Mouse (Mus musculus) MEL (cell line): ENCODE measurements around the gene Fnbp4. TPM values are rescaled to one million over a fixed set of nuclear protein-coding genes. Genes with fewer than 3 reads are reported as not detected.

Source experiments
- DNase-seq: peaks from one replicate; pipeline ENCODE4 v3.0.0; 2011; ENCODE audit warnings: low read depth, low spot score
- H3K27ac ChIP-seq: 2 replicates; pipeline ENCODE4 v1.5.1; 2012; ENCODE audit warnings: low read depth, mild to moderate bottlenecking, control low read depth, low read length, moderate library complexity; ENCODE audit not compliant: control insufficient read depth
- H3K27me3 ChIP-seq, 2 experiments: fragments of 150-350 bp in 1 of 2; sonication (generic) in 1 of 2; 2 replicates each; pipeline ENCODE4 v1.6.1; 2012; ENCODE audit warnings: low read length in 2 of 2, mild to moderate bottlenecking in 2 of 2, improper control_type of control experiment in 1 of 2, moderate library complexity in 1 of 2; ENCODE audit not compliant: insufficient read depth in 2 of 2, control insufficient read depth in 1 of 2
- H3K36me3 ChIP-seq, 2 experiments: 2 replicates each; pipeline ENCODE4 v1.6.1; 2012 to 2014; ENCODE audit warnings: low read length in 2 of 2, improper control_type of control experiment in 1 of 2, inconsistent platforms in 1 of 2, mild to moderate bottlenecking in 1 of 2; ENCODE audit not compliant: insufficient read depth in 2 of 2, control insufficient read depth in 1 of 2
- H3K4me1 ChIP-seq, 2 experiments: fragments of 150-350 bp in 1 of 2; sonication (generic) in 1 of 2; 2 replicates each; pipeline ENCODE4 v1.6.1; 2012; ENCODE audit warnings: low read length in 2 of 2, improper control_type of control experiment in 1 of 2, mild to moderate bottlenecking in 1 of 2; ENCODE audit not compliant: insufficient read depth in 2 of 2, control insufficient read depth in 1 of 2
- H3K4me3 ChIP-seq, 2 experiments: fragments of 150-350 bp in 1 of 2; sonication (generic) in 1 of 2; 2 replicates each; pipeline ENCODE4 v1.5.1; 2012; ENCODE audit warnings: low read depth in 2 of 2, low read length in 2 of 2, mild to moderate bottlenecking in 2 of 2, moderate library complexity in 2 of 2, control low read depth in 1 of 2, improper control_type of control experiment in 1 of 2; ENCODE audit not compliant: control insufficient read depth in 1 of 2, insufficient read depth in 1 of 2
- H3K79me2 ChIP-seq: 2 replicates; pipeline ENCODE4 v1.6.1; 2012; ENCODE audit warnings: mild to moderate bottlenecking, low read length, moderate library complexity; ENCODE audit not compliant: control insufficient read depth, poor library complexity, insufficient read depth
- H3K9ac ChIP-seq: 2 replicates; pipeline ENCODE4 v1.6.1; 2012; ENCODE audit warnings: low read depth, mild to moderate bottlenecking, control low read depth, low read length, moderate library complexity; ENCODE audit not compliant: control insufficient read depth, poor library complexity, severe bottlenecking
- H3K9me3 ChIP-seq: fragments of 150-350 bp; sonication (generic); replicated peaks from 2 replicates; pipeline ENCODE4 v1.6.1; 2012; ENCODE audit warnings: mild to moderate bottlenecking, low read length, improper control_type of control experiment, moderate library complexity; ENCODE audit not compliant: insufficient read depth
- BHLHE40 ChIP-seq: IDR thresholded peaks from 2 replicates; pipeline ENCODE4 v1.6.1; 2012; ENCODE audit warnings: low read depth, mild to moderate bottlenecking, inconsistent platforms, low read length, improper control_type of control experiment, borderline replicate concordance
- CHD1 ChIP-seq: IDR thresholded peaks from 2 replicates; pipeline ENCODE4 v1.6.1; 2012; ENCODE audit warnings: low read depth, mild to moderate bottlenecking, inconsistent platforms, low read length, improper control_type of control experiment
- CHD2 ChIP-seq: IDR thresholded peaks from 2 replicates; pipeline ENCODE4 v1.6.1; 2011; ENCODE audit warnings: low read length, improper control_type of control experiment
- E2F4 ChIP-seq: IDR thresholded peaks from 2 replicates; pipeline ENCODE4 v1.6.1; 2011; ENCODE audit warnings: low read depth, low read length, improper control_type of control experiment, borderline replicate concordance
- ELF1 ChIP-seq: IDR thresholded peaks from 2 replicates; pipeline ENCODE4 v1.6.1; 2014; ENCODE audit warnings: low read depth, mild to moderate bottlenecking, inconsistent platforms, low read length, improper control_type of control experiment, moderate library complexity
- EP300 ChIP-seq, 2 experiments: IDR thresholded peaks; 2 replicates each; pipeline ENCODE4 v1.6.1; 2011; ENCODE audit warnings: improper control_type of control experiment in 2 of 2, low read length in 2 of 2, low read depth in 1 of 2, mild to moderate bottlenecking in 1 of 2
- ETS1 ChIP-seq: IDR thresholded peaks from 2 replicates; pipeline ENCODE4 v1.6.1; 2012; ENCODE audit warnings: low read depth, mild to moderate bottlenecking, inconsistent platforms, low read length, improper control_type of control experiment, moderate library complexity
- JUND ChIP-seq: IDR thresholded peaks from 2 replicates; pipeline ENCODE4 v1.6.1; 2011; ENCODE audit warnings: low read depth, mild to moderate bottlenecking, improper control_type of control experiment, low read length
- KAT2A ChIP-seq: conservative IDR thresholded peaks from 2 replicates; pipeline ENCODE4 v1.6.1; 2012; ENCODE audit warnings: low read depth, low read length, improper control_type of control experiment, inconsistent platforms
- MYB ChIP-seq: IDR thresholded peaks from 2 replicates; pipeline ENCODE4 v1.6.1; 2011; ENCODE audit warnings: mild to moderate bottlenecking, low read depth, low read length, improper control_type of control experiment
- NELFE ChIP-seq: IDR thresholded peaks from 2 replicates; pipeline ENCODE4 v1.6.1; 2011; ENCODE audit warnings: low read depth, low read length, improper control_type of control experiment
- NRF1 ChIP-seq: IDR thresholded peaks from 2 replicates; pipeline ENCODE4 v1.6.1; 2014; ENCODE audit warnings: low read depth, mild to moderate bottlenecking, inconsistent platforms, low read length, improper control_type of control experiment, moderate library complexity; ENCODE audit not compliant: poor library complexity, insufficient read depth, severe bottlenecking
- TAL1 ChIP-seq: IDR thresholded peaks from 2 replicates; pipeline ENCODE4 v1.6.1; 2012; ENCODE audit warnings: mild to moderate bottlenecking, inconsistent platforms, low read length, moderate library complexity, mixed read lengths
- TCF12 ChIP-seq: IDR thresholded peaks from 2 replicates; pipeline ENCODE4 v1.6.1; 2014; ENCODE audit warnings: low read depth, mild to moderate bottlenecking, inconsistent platforms, low read length, improper control_type of control experiment, moderate library complexity
- UBTF ChIP-seq: IDR thresholded peaks from 2 replicates; pipeline ENCODE4 v1.6.1; 2012; ENCODE audit warnings: low read depth, mild to moderate bottlenecking, inconsistent platforms, low read length, improper control_type of control experiment, moderate library complexity, borderline replicate concordance; ENCODE audit not compliant: insufficient read depth
- USF1 ChIP-seq: IDR thresholded peaks from 2 replicates; pipeline ENCODE4 v1.6.1; 2014; ENCODE audit warnings: low read depth, mild to moderate bottlenecking, inconsistent platforms, low read length, improper control_type of control experiment, moderate library complexity
- USF2 ChIP-seq, 2 experiments: IDR thresholded peaks; 2 replicates each; pipeline ENCODE4 v1.6.1; 2011 to 2012; ENCODE audit warnings: improper control_type of control experiment in 2 of 2, low read length in 2 of 2, borderline replicate concordance in 1 of 2, inconsistent platforms in 1 of 2, low read depth in 1 of 2, mild to moderate bottlenecking in 1 of 2; ENCODE audit not compliant: insufficient read depth in 1 of 2
- ZNF384 ChIP-seq: IDR thresholded peaks from 2 replicates; pipeline ENCODE4 v1.6.1; 2012; ENCODE audit warnings: low read depth, mild to moderate bottlenecking, inconsistent platforms, low read length, improper control_type of control experiment
- polyA plus RNA-seq, 2 experiments: library from polyadenylated mRNA; stranded (reverse) in 1 of 2; unstranded in 1 of 2; fragments of >175 nt in 1 of 2; fragments of >200 nt in 1 of 2; gene quantifications; 2 replicates each; pipeline versions ENCODE4 v1.2.1 to v1.2.4; 2012; ENCODE audit warnings: low replicate concordance in 2 of 2, low read depth in 1 of 2; ENCODE audit not compliant: insufficient read length in 2 of 2, insufficient read depth in 1 of 2, missing spikeins in 1 of 2
- total RNA-seq: library from RNA; depleted of rRNA; stranded (reverse); fragments of 300-350 nt; gene quantifications from 2 replicates; pipeline ENCODE4 v1.2.3, GENCODE M21; 2012

Gene Fnbp4
- total and polyA plus RNA-seq, 3 experiments: 42.1 to 353 (median 73.7) TPM

GRCm38 (mm10) chr2:90765123-90765522 lies 20.0 kb downstream of the Fnbp4 start:
- DNase-seq: no peak
- Histone ChIP-seq H3K36me3 (peaks cover 0 to 70% of the 10 kb centered on the region in 2 experiments; a peak in 2 of 4 replicates), H3K4me1 (no peaks in the 10 kb centered on the region), H3K4me3 (no peak overlapping the region), H3K9ac (no peak overlapping the region), H3K9me3 (no peaks in the 10 kb centered on the region), H3K79me2 (peaks cover 4% of the 10 kb centered on the region), H3K27me3 (no peaks in the 10 kb centered on the region), H3K27ac (no peak overlapping the region)
- TF ChIP-seq USF1 (no peak), KAT2A (no peak), TAL1 (no peak), E2F4 (no peak), TCF12 (no peak), NRF1 (no peak), CHD1 (no peak), JUND (no peak), UBTF (no peak), BHLHE40 (no peak), CHD2 (no peak), EP300 (IDR thresholded peaks at IDR 0.05; ENCODE audit: low read depth in 1 of 2, low read length in 2 of 2) (no peak), NELFE (no peak), USF2 (IDR thresholded peaks at IDR 0.05; ENCODE audit: borderline replicate concordance in 1 of 2, insufficient read depth in 1 of 2, low read depth in 1 of 2, low read length in 2 of 2) (no peak), ELF1 (no peak), ZNF384 (no peak), MYB (no peak), ETS1 (no peak)

- DNase-seq: peak; percentile 30
- Histone ChIP-seq H3K9me3 (no peaks in the 10 kb centered on the region), H3K9ac (no peak overlapping the region), H3K27me3 (no peaks in the 10 kb centered on the region), H3K27ac (no peak overlapping the region), H3K36me3 (peaks cover 10 to 31% of the 10 kb centered on the region in 2 experiments), H3K4me3 (no peak overlapping the region)
- no peak for TF ChIP-seq TAL1
- TF ChIP-seq, all 39 proteins: peak for 0
- Histone ChIP-seq H3K79me2 (no peaks in the 10 kb centered on the region), H3K4me1 (peaks cover 0 to 3% of the 10 kb centered on the region in 2 experiments; a peak in 1 of 4 replicates)
These were observed 36.2 kb downstream of the Fnbp4 start for GRCm38 (mm10) chr2:90781323-90781722.
